Mouse (Mus musculus): ENCODE measurements around the gene Madcam1. TPM values are rescaled to one million over a fixed set of nuclear protein-coding genes. Genes with fewer than 3 reads are reported as not detected.
"Not testable (repeated sequence)": the region's sequence is repeated elsewhere in the genome, so short reads cannot be mapped to it uniquely, and the experiment has no call there.

The Madcam1 gene
- total RNA-seq, 1 experiment from 2014 or later: not detected

GRCm38 (mm10) chr10:79684770-79685600 lies 20.6 kb downstream of the Madcam1 start:
- ATAC-seq (replicated peaks; ENCODE audit: insufficient number of reproducible peaks, low FRiP score, low TSS enrichment, poor library complexity, severe bottlenecking): no peak

- no peak for ATAC-seq (replicated peaks; ENCODE audit: insufficient number of reproducible peaks, low FRiP score, low TSS enrichment, poor library complexity, severe bottlenecking)
Observed at GRCm38 (mm10) chr10:79686219-79686618, 21.9 kb downstream of the Madcam1 start.

GRCm38 (mm10) chr10:79686691-79687090 lies 22.3 kb downstream of the Madcam1 start:
- ATAC-seq (replicated peaks; ENCODE audit: insufficient number of reproducible peaks, low FRiP score, low TSS enrichment, poor library complexity, severe bottlenecking): no peak

GRCm38 (mm10) chr10:79687513-79687912 lies 23.2 kb downstream of the Madcam1 start:
- ATAC-seq (replicated peaks; ENCODE audit: insufficient number of reproducible peaks, low FRiP score, low TSS enrichment, poor library complexity, severe bottlenecking): no peak

GRCm38 (mm10) chr10:79688720-79689119 lies 24.4 kb downstream of the Madcam1 start, which contains the start of gene Gzmm:
Gzmm (plus strand) TSS chr10:79689020.
- no peak for ATAC-seq (replicated peaks; ENCODE audit: insufficient number of reproducible peaks, low FRiP score, low TSS enrichment, poor library complexity, severe bottlenecking)

GRCm38 (mm10) chr10:79689178-79689577 lies 24.8 kb downstream of the Madcam1 start:
- no peak for ATAC-seq (replicated peaks; ENCODE audit: insufficient number of reproducible peaks, low FRiP score, low TSS enrichment, poor library complexity, severe bottlenecking)

GRCm38 (mm10) chr10:79691986-79692548 lies 27.7 kb downstream of the Madcam1 start:
- no peak for ATAC-seq (replicated peaks; ENCODE audit: insufficient number of reproducible peaks, low FRiP score, low TSS enrichment, poor library complexity, severe bottlenecking)

- no peak for ATAC-seq (replicated peaks; ENCODE audit: insufficient number of reproducible peaks, low FRiP score, low TSS enrichment, poor library complexity, severe bottlenecking)
Observed at GRCm38 (mm10) chr10:79693580-79694378, 29.4 kb downstream of the Madcam1 start.

- no peak for ATAC-seq (replicated peaks; ENCODE audit: insufficient number of reproducible peaks, low FRiP score, low TSS enrichment, poor library complexity, severe bottlenecking)
Observed at GRCm38 (mm10) chr10:79694379-79694655, 30.0 kb downstream of the Madcam1 start.

GRCm38 (mm10) chr10:79695231-79696128 lies 31.1 kb downstream of the Madcam1 start:
- peak; percentile 68 for ATAC-seq (replicated peaks; ENCODE audit: insufficient number of reproducible peaks, low FRiP score, low TSS enrichment, poor library complexity, severe bottlenecking)

GRCm38 (mm10) chr10:79696129-79696651 lies 31.8 kb downstream of the Madcam1 start:
- no peak; the same call in 1 of the 2 replicates for ATAC-seq (replicated peaks; ENCODE audit: insufficient number of reproducible peaks, low FRiP score, low TSS enrichment, poor library complexity, severe bottlenecking)

- no peak for ATAC-seq (replicated peaks; ENCODE audit: insufficient number of reproducible peaks, low FRiP score, low TSS enrichment, poor library complexity, severe bottlenecking)
Observed at GRCm38 (mm10) chr10:79697916-79698315, 33.6 kb downstream of the Madcam1 start.

- ATAC-seq (replicated peaks; ENCODE audit: insufficient number of reproducible peaks, low FRiP score, low TSS enrichment, poor library complexity, severe bottlenecking): no peak
Observed at GRCm38 (mm10) chr10:79698459-79698858, 34.1 kb downstream of the Madcam1 start.

- no peak for ATAC-seq (replicated peaks; ENCODE audit: insufficient number of reproducible peaks, low FRiP score, low TSS enrichment, poor library complexity, severe bottlenecking)
Observed at GRCm38 (mm10) chr10:79700676-79701075, 36.3 kb downstream of the Madcam1 start.

- no peak for ATAC-seq (replicated peaks; ENCODE audit: insufficient number of reproducible peaks, low FRiP score, low TSS enrichment, poor library complexity, severe bottlenecking)
Observed at GRCm38 (mm10) chr10:79701443-79702129, 37.2 kb downstream of the Madcam1 start.

GRCm38 (mm10) chr10:79702970-79703369 lies 38.6 kb downstream of the Madcam1 start:
- not testable (repeated sequence) for ATAC-seq (replicated peaks; ENCODE audit: insufficient number of reproducible peaks, low FRiP score, low TSS enrichment, poor library complexity, severe bottlenecking)

- no peak for ATAC-seq (replicated peaks; ENCODE audit: insufficient number of reproducible peaks, low FRiP score, low TSS enrichment, poor library complexity, severe bottlenecking)
Observed at GRCm38 (mm10) chr10:79703541-79703940, 39.2 kb downstream of the Madcam1 start.

All from monocyte, adult 5-6 weeks (primary cell).